Mouse (Mus musculus) CH12F3 (cell line): ENCODE results near the gene Slco1a4.
"Not testable (repeated sequence)": the region's sequence is repeated elsewhere in the genome, so short reads cannot be mapped to it uniquely, and the experiment has no call there.

Experiments
- in situ Hi-C: fragments of 300-500 bp; cut with MboI; formaldehyde crosslinking; loops from 2 replicates; pipeline ENCODE4 v1.14.3; 2020; ENCODE audit warnings: low sequenced_read_pairs

Slco1a4 gene

DNA sequence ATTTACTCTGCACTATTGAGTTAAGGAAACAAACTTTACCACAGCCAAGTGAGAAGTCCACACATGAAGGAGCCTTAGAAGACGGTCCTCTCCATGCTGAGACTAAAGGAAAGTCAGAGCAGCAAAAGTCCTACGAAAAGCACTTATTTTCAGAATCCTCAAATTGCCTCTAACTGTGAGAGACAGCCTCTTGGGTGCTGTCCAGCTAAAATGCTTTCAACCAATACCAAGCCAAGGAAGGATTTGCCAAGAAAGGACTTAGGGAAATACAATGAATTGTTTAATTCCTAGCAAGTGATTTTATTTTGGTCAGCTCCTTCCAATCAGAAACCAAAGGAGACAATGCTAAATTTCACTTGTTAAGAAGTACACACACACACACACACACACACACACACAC is at the start of gene Slco1a4:
Slco1a4 (minus strand) TSS at position 115 of the 400 bp plus-strand sequence.
- in situ Hi-C loops, result no loop called here

DNA sequence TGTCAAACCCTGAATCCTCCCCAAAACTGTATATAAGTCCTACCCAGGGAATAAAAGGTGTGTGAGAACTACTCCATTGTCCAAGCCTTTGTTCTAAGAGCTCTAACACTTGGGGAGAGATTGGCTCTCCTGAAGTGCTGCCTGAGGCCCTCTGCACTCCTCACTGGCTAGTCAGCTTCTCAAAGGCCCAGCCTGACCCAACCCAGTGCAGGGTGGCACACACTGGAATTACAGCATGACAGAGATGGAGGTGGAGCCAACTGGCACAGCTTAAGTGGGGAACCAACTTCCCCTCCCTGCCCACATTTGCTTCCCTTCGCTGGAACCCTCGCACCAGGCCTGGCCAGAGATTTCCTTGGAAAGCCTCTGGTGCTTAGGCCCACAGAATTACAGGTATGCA is 42.2 kb upstream of the Slco1a4 start:
- in situ Hi-C loops, result no loop called here

DNA sequence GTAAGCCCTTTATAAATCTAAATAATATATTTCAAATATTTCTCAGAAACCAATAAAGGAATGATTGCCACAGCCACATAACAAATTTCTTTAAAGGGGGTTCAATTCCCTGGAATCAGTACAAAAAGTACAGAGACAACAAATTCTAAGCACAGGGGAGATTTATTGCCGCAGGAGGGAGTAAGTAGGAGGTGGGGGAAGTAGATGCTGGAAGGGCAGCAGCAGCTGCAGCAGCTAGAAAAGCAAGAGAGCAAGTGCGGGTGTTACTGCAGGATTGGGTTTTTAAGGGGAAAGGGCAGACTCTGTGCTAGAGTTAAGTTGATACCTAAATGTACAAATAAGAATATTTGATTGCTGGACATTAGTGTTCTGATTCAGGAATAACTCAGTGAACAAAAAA is 33.7 kb upstream of the Slco1a4 start:
- in situ Hi-C loops, result no loop called here

DNA sequence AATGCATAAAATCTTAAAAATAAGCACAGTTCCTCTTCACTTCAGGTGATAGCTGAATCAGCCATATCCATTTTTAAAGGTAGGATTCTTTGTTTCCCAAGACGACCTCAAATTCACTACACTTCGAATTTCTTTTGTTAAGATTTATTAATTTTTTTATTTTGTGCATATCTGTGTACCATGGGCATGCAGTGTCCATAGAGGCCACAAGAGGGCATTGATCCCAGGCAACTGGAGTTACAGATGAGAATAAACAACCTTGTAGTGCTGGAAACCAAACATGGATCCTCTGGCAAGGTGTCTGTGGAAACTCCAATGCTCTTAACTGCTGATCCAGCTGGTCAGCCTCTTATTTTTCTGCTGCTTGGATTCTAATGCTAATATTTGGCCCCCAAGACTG is 32.2 kb upstream of the Slco1a4 start:
- in situ Hi-C loops, result no loop called here

DNA sequence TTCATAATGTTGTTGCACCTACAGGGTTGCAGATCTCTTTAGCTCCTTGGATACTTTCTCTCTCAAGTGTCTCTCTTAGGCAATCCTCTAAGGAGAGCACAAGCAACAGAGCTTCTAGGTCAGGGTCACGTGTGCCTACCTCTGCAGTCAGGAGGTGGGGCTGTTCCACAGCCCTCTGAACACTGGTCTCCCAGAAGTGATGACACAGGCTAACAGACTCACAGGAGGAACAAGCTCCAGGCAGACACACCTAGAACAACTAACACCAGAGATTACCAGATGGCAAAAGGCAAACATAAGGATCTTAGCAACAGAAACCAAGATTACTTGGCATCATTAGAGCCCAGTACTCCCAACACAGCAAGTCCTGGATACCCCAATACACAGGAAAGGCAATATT is 26.6 kb upstream of the Slco1a4 start:
- in situ Hi-C loops, result no loop called here

DNA sequence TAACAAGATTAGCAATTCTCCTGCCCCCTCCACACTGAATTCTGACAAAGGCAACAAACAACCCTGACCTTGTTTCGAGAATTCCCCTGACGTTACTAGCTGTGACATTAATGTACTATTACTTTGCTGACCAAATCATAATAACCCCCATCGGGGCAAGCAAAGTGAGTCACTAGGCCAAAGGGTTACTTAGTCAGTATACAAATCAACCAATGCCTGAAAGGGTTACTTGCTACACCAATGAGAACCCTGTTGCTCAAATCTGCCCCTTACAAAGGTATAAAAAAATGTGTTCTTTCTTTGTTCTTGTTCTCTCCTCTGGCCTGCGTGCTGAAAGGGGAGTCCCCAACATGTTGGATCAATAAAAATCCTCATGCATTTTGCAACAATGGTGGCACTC is 19.7 kb upstream of the Slco1a4 start:
- in situ Hi-C loops, result not testable (repeated sequence)

DNA sequence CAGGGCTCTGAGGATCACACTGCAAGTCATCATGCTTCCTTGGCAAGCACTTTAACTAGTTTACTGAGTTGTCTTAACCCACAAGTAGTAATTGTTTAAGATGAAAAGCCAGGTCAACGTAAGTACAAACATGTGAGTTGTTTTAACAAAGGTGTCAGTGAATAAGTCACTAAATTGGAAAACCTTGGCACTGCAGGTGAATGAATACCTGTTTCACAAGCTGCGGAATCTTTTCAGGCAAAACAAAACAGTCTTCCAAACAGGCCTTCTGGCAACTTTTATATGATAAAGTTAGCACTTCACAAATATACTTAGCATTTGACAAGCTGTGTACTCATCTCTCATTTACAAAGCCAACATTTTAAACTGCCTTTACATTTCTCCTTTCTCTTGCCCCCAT is 15.7 kb upstream of the Slco1a4 start:
- in situ Hi-C loops, result no loop called here

DNA sequence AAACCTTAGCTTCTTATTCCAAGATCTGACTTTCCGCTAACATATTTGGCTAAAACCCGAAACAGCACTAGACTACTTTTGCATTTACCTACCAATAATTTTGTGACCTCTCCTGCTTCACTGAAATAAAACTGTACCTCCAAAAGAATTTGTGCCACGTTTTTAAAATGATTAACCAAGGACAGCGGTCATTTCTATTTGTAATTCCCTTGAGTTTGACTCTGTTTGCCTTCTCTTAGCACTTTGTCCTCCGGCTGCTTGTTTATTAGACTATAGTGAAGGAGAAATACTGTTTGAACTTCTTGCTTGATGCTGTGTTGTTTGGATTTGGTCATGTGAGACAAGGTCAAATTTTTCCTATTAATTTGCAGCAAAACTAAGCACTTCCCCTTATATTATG is 12.7 kb upstream of the Slco1a4 start:
- in situ Hi-C loops, result no loop called here

DNA sequence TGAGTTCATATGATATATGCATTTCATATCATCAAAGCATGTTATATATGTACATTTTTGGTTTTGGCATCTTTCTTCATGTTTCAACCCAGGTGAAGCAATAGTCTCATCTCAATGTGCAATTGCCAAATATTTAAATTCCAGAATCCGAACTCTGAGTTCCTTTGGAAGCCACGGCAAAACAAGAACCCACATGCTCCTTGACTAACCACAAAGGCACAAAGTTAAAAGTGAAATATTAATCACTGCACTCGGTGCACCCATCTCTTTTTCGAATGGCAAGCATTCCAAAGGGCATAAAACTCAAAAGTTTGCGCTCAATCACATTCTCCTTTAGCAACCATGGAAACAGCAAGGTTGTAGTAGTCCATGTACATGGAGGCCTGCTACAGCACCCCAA is 10.0 kb upstream of the Slco1a4 start:
- in situ Hi-C loops, result no loop called here

DNA sequence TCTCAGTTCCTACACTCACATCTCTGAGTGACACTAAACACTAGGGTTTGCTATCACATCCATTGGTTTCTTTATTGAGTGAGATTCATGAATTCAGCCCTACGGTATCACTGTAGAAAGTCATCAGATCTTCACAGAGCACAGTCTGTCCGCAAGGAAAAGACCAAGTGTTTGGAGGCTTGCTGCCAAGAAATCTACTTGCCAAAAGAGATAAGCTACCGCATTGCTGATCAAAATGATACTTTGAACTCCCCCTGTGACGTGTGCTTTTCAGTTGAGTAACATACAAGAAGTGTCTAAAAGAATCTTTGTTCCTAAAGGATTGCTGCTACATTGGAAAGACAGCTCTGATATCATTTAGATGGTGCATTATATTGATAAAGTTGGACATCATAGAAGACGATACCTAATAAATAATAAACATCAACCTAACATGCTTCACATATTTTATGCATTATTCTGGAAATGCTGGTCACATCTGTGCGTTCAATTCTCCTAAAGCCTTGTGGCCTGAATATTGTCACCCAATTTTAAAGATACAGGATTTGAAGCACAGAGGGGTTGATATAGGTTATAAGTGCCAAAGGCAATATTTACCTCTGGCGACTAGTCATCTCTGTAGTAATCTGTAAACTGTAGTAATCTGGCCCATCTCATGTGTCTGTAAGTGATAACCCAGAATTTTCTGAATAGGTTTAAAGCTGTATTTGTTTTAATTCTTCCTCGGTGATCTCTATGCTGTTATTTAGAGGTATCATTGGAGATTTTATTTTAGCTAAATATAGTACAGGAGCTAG is 1.9 kb upstream of the Slco1a4 start:
- in situ Hi-C loops, result no loop called here

DNA sequence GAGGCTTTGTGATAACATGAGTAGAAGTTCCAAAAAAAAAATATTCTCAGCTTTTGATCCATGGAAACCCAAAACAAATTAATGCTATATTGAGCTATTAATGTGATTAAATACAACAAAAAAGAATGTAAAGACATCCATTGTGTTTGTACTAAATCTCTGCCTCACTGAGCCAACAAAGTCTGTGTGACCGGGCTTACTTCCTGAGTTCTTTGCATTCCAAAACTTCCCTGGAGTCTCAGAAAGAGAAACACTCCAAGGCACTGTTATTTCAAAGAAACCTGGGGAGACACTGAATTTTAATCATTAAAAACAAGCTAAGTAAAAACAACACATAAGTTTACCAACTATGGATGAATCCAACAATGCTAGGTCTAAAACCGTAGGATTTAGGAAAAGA is 2.4 kb downstream of the Slco1a4 start:
- in situ Hi-C loops, result no loop called here

DNA sequence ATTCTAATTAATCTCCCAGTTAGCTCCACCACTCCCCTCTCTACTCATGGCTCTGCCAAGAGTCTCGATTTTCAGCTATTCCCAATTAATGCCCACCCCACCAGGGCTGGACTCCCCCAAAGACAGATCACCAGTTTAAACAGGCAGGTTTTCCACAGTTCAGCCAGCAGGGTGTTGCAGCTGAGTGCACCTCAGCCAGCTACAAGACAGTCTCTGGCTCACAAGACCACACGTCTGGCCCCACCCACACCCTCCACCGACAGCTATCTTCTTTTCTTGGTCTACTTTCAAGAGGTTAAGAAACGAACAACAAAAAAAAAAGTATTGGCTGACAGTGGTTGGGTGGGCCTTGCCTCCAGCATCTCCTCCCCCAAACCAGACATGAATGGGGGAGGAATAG is 6.9 kb downstream of the Slco1a4 start:
- in situ Hi-C loops, result no loop called here

DNA sequence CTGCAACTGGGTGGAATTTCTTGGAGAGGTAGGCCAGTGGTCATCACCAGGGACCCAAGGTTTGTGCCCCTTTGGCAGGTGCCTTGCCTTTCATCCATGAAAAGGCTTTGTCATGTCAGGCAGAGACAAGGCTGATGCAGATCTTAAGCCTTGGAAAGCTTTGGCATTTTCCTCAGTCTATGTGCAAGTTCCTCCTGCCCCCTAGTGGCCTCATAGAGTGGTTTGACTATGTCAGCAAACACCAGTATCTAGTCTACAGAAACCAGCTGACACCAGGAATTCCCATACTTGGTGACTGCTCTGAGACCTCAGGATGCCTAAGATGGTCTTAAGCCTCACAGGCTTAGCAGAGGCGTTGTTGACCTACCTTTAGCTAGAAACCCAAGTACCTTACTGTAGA is 58.2 kb downstream of the Slco1a4 start:
- in situ Hi-C loops, result no loop called here

DNA sequence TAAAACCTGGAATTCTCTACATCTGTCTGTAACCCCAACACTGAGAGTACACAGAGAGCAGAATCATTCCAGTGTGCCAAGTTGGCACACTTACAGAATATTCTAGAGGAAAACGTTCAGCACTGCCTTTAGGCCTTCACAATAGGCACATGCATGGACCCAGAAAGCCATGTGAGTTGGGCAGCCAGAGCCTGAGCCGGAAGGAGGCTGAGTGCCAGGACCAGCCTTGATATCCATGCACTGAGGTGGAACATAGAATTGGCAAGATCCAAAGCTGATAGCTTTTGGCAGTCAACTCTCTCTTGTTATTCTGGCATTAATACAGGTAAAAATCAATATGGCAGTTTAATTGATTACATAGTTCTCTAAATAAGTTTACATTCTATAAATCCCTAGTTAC is 81.5 kb downstream of the Slco1a4 start:
- in situ Hi-C loops, result no loop called here

DNA sequence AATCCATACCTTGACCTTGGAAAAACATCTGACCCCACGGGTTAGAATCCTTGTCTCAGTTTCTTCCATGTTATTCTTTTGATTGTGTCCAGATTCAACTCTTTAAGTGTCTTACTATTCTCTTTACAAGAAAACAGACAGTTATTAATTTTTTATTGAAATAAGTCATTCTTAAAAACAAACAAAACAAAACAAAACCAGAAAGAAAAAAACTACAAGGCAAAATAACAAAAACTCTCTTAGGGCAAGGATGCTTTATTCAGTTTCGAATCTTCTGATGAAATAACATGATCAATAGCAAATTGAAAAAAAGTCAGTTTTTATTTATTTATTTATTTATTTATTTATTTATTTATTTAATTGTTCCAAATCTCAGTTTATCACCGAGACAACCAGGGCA is 82.3 kb downstream of the Slco1a4 start, which contains the start of gene Gm5724:
Gm5724 (minus strand) TSS at position 101 of the 400 bp plus-strand sequence.
- in situ Hi-C loops, result no loop called here
